Mouse (Mus musculus): ENCODE measurements at regions not wholly inside any gene's neighbourhood (a gene's known extent, or its start where the extent isn't known, plus 50 kb on each side); places are given as distances from the start of the nearest gene placed in this dataset.
A peak's percentile ranks its signal among the peaks of the same experiment; 100 is the strongest.

DNA sequence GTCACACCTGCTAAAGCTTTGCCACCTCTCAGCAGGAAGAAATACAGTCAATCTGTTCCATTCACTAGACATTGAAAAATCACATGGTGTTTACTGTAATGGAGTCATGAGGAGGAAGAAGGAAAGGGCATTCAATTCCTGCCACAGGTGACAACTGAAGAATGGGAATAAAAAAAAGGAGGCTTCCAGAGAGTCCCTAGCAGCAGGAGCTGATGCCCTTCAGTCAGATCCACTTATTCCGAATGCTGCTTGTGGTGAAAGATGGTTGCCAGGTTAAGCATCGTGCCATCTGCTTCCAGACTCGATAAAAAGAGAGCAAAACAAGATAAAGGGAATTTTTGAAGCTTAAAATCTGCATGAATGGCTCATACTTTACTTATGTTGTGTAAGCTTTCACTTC is 385.0 kb upstream of the Mctp2 start:
- DNase-seq (peak; percentile 39), ATAC-seq (peak; percentile 18; the same call in 1 of the 2 replicates)
- H3K4me1 ChIP-seq (ENCODE audit: insufficient read depth), result no peaks in the 10 kb centered on the region
- no peaks in the 10 kb centered on the region for H3K9me3 ChIP-seq (ENCODE audit: low read length)
- no peak overlapping the region for H3K4me3 ChIP-seq (ENCODE audit: low read depth, low read length)
- H3K9ac ChIP-seq, result no peak overlapping the region
- TF ChIP-seq CTCF (IDR thresholded peaks at IDR 0.05; ENCODE audit: low read depth), result no peak
- no peaks in the 10 kb centered on the region for H3K27me3 ChIP-seq (ENCODE audit: insufficient read depth, low read length)
- H3K4me2 ChIP-seq (ENCODE audit: low read depth), result no peak overlapping the region
- no peaks in the 10 kb centered on the region for H3K36me3 ChIP-seq (ENCODE audit: insufficient read depth)
- WGBS, result 41% methylated on average over 3 of the region's 3 CpGs
- H3K27ac ChIP-seq (ENCODE audit: low read depth, low read length), result 0 out of 2 replicates have a peak overlapping the region, but pooled peaks have one; percentile 36

DNA sequence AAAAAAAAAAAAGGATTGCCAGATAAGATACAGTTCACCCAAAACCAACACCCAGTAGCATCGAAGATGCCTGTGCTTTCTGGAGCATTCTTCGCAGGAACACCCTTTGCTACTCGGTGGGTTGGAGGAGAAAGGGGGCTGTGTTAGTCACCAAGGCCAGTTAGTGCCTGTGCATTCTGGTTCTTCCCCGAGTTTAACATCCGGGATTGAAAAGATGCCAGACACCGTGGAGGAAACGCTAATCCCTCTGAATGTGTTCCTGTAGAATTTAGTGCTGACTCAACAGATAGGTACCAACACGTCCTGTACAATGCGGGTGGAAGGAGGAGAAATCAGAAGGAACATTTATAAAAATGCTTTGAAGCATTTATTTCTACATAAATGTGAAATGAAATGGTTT is 385.5 kb upstream of the Mctp2 start:
- no peak overlapping the region for H3K4me2 ChIP-seq (ENCODE audit: low read depth)
- ATAC-seq (peak; percentile 43; the same call in 1 of the 2 replicates), DNase-seq (peak; percentile 32)
- H3K27me3 ChIP-seq (ENCODE audit: insufficient read depth, low read length), result no peaks in the 10 kb centered on the region
- H3K9me3 ChIP-seq (ENCODE audit: low read length), result no peaks in the 10 kb centered on the region
- WGBS, result 58% methylated on average over 9 of the region's 9 CpGs
- no peak overlapping the region for H3K4me3 ChIP-seq (ENCODE audit: low read depth, low read length)
- H3K27ac ChIP-seq (ENCODE audit: low read depth, low read length), result 0 out of 2 replicates have a peak overlapping the region, but pooled peaks have one; percentile 36
- no peak for TF ChIP-seq CTCF (IDR thresholded peaks at IDR 0.05; ENCODE audit: low read depth)
- H3K36me3 ChIP-seq (ENCODE audit: insufficient read depth), result no peaks in the 10 kb centered on the region
- no peak overlapping the region for H3K9ac ChIP-seq
- no peaks in the 10 kb centered on the region for H3K4me1 ChIP-seq (ENCODE audit: insufficient read depth)

DNA sequence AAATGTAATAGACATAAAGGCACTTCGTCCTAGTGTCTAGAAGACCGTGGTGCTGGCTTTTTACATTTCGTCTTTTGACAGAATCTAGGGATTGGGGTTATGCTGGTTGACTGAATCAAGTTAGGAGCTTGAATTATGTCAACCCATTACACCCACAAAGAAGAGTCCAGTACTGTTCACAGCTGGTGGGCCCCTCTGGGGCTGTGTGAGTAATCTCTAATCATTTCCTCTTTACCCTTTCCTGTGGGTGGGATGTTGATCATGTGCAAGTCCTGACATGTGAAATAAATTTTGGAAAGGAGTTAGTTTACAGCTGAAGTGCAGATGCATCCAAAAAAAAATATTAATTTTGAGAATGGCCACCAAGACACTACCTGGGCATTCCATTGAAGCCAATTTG is 390.3 kb upstream of the Mctp2 start:
- ATAC-seq (no peak), DNase-seq (no peak)
- no peak overlapping the region for H3K4me2 ChIP-seq (ENCODE audit: low read depth)
- H3K27me3 ChIP-seq (ENCODE audit: insufficient read depth, low read length), result no peaks in the 10 kb centered on the region
- H3K4me1 ChIP-seq (ENCODE audit: insufficient read depth), result no peaks in the 10 kb centered on the region
- H3K4me3 ChIP-seq (ENCODE audit: low read depth, low read length), result no peak overlapping the region
- no peaks in the 10 kb centered on the region for H3K36me3 ChIP-seq (ENCODE audit: insufficient read depth)
- H3K9ac ChIP-seq, result no peak overlapping the region
- TF ChIP-seq CTCF (IDR thresholded peaks at IDR 0.05; ENCODE audit: low read depth), result no peak
- H3K9me3 ChIP-seq (ENCODE audit: low read length), result no peaks in the 10 kb centered on the region
- 91% methylated on average over 3 of the region's 3 CpGs for WGBS
- no peak overlapping the region for H3K27ac ChIP-seq (ENCODE audit: low read depth, low read length)

DNA sequence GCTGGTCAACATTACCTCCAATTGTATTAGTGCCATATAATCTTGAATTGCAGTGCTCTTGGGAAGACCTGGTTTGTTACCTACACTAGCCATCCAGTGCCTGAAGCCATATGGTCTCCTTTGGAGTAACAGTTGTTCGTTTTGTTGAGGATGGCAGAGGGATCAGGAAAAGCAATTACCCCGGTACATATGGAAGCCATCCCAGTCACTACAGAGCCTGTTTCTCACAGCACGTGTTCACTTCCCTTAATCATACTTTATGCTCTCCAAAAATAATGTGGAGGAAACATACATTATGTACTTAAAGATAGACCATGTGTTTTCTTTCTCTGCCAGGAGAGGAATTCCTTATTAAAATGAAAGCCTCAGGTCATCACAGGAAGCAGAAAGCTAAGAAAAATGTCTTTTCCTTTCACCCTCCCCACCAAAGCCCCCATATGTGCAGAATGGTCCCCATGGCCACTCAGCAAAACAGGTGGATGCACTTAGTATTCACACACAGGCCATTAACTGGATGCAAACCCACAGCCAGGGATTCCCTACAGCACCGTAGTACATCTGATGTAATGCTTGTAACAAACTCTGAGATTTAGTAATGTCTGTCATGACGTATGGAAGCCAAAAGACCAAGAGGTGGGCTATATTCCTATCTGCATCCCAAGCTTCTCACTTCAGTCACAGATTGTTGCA is 397.4 kb upstream of the Mctp2 start:
- no peak for ATAC-seq
- no peak overlapping the region for H3K27ac ChIP-seq (ENCODE audit: low read depth, low read length)
- H3K4me3 ChIP-seq (ENCODE audit: low read depth, low read length), result no peak overlapping the region
- no peak for DNase-seq
- no peaks in the 10 kb centered on the region for H3K27me3 ChIP-seq (ENCODE audit: insufficient read depth, low read length)
- TF ChIP-seq CTCF (IDR thresholded peaks at IDR 0.05; ENCODE audit: low read depth), result no peak
- H3K9me3 ChIP-seq (ENCODE audit: low read length), result no peaks in the 10 kb centered on the region
- no peaks in the 10 kb centered on the region for H3K4me1 ChIP-seq (ENCODE audit: insufficient read depth)
- 66% methylated on average over 5 of the region's 5 CpGs for WGBS
- H3K36me3 ChIP-seq (ENCODE audit: insufficient read depth), result no peaks in the 10 kb centered on the region
- no peak overlapping the region for H3K9ac ChIP-seq
- H3K4me2 ChIP-seq (ENCODE audit: low read depth), result no peak overlapping the region

DNA sequence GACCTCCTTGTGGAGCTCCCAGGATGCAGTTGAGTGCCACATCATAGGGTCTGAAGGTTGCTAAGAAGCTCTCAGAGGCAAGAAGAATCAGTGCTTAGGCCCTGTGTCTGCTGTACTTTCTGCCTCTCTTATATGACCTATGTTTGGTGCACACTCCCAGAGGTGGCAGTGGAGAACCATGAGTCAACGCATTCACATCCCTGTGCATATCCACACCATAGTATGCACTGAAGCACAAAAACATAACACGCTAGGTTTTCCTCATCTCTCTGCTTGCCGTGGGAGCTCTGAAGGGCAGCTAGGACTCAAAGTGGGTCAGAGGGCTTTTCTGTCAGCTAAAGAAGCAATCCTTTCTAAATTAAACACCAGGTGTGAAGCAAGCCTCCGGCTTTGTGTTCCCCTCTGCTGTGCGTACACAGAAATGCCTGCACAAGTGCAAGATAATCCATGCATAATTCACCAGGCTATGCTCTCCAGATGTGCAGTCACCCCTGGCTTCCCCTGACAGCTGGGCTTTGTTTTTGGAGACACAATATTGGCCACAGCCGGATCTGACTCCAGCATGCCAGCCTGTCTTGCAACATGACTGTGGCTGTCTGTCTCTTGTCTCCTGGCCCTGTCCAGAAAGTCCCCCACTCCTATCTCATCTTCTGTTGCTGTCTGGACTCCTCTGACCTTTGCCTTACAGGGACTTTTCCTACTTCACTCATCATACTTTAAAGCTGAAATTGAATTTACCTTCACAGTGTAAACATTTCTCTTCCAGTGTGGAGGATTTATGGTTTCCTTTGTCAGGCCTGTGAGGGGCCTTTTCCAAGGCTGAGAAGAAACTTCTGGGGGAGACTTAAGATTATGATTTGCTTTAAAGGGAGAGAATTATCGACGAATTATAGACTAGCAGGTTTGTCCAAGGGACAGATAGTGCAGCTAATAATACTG is 405.1 kb upstream of the Mctp2 start:
- WGBS, result 73% methylated on average over 8 of the region's 8 CpGs
- H3K4me2 ChIP-seq (ENCODE audit: low read depth), result no peak overlapping the region
- no peak overlapping the region for H3K9ac ChIP-seq
- H3K4me3 ChIP-seq (ENCODE audit: low read depth, low read length), result no peak overlapping the region
- ATAC-seq (no peak), DNase-seq (no peak)
- H3K27ac ChIP-seq (ENCODE audit: low read depth, low read length), result no peak overlapping the region
- H3K27me3 ChIP-seq (ENCODE audit: insufficient read depth, low read length), result no peaks in the 10 kb centered on the region
- TF ChIP-seq CTCF (IDR thresholded peaks at IDR 0.05; ENCODE audit: low read depth), result no peak
- H3K36me3 ChIP-seq (ENCODE audit: insufficient read depth), result no peaks in the 10 kb centered on the region
- H3K4me1 ChIP-seq (ENCODE audit: insufficient read depth), result no peaks in the 10 kb centered on the region
- H3K9me3 ChIP-seq (ENCODE audit: low read length), result no peaks in the 10 kb centered on the region

DNA sequence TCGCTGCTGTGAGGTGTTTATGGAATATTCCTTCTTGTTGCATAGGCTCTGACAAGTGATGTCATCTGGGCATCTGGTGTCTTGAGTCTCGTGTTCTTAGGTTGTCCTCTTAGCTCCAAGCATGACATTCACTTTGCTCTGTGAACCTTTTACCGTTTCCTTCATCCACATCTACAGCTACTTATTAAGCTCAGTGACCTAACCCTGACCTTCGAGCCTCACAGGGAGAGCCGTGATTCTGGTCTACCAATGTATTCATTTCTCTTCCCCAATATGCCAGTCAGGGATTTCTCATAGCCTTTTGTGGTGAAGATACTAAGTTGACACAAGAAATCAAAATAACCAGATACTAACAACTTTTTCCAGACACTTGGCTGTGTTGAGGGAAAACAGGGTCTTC is 409.0 kb upstream of the Mctp2 start:
- WGBS, result 77% methylated on average over 5 of the region's 5 CpGs
- no peak for ATAC-seq
- H3K27ac ChIP-seq (ENCODE audit: low read depth, low read length), result no peak overlapping the region
- no peak overlapping the region for H3K4me3 ChIP-seq (ENCODE audit: low read depth, low read length)
- no peaks in the 10 kb centered on the region for H3K27me3 ChIP-seq (ENCODE audit: insufficient read depth, low read length)
- no peaks in the 10 kb centered on the region for H3K36me3 ChIP-seq (ENCODE audit: insufficient read depth)
- no peak overlapping the region for H3K9ac ChIP-seq
- no peak for DNase-seq
- no peak for TF ChIP-seq CTCF (IDR thresholded peaks at IDR 0.05; ENCODE audit: low read depth)
- no peaks in the 10 kb centered on the region for H3K9me3 ChIP-seq (ENCODE audit: low read length)
- no peaks in the 10 kb centered on the region for H3K4me1 ChIP-seq (ENCODE audit: insufficient read depth)
- no peak overlapping the region for H3K4me2 ChIP-seq (ENCODE audit: low read depth)

DNA sequence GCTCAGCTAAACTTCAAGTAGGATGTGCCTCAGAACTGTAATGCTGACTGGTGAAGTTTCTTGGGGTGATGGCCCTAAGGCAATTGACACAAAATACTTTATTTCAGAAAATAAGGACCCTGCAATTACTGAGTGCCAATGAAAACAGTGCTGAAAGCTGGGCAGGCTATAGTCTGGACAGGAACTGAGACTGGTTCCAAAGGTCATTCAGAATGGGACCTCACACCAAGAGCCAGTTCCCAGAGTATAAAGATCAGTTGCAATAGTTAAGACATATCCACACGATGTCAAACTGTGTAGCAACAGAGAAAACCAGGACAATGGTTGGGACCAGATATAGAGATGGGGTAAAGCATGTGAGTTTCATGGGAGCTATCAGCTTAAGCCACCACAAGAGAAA is 409.6 kb upstream of the Mctp2 start:
- Histone ChIP-seq H3K9ac (no peak overlapping the region), H3K4me3 (ENCODE audit: low read depth, low read length) (no peak overlapping the region), H3K27ac (ENCODE audit: low read depth, low read length) (no peak overlapping the region), H3K4me1 (ENCODE audit: insufficient read depth) (no peaks in the 10 kb centered on the region), H3K4me2 (ENCODE audit: low read depth) (no peak overlapping the region), H3K36me3 (ENCODE audit: insufficient read depth) (no peaks in the 10 kb centered on the region), H3K27me3 (ENCODE audit: insufficient read depth, low read length) (no peaks in the 10 kb centered on the region), H3K9me3 (ENCODE audit: low read length) (no peaks in the 10 kb centered on the region)
- no peak for TF ChIP-seq CTCF (IDR thresholded peaks at IDR 0.05; ENCODE audit: low read depth)
- no peak for DNase-seq
- ATAC-seq, result no peak
- WGBS, result 74% methylated on average over 1 of the region's 1 CpGs
